Mouse (Mus musculus) embryonic stem cell, embryonic (primary cell): ENCODE results near the gene Igfbp3.

ENCODE experiments used
- CTCF ChIA-PET, 4 experiments: fragments of 300-600 bp in 2 of 4; fragments of 350-600 bp in 2 of 4; sonication (Branson Sonifier 250); formaldehyde crosslinking; loops; one replicate each; lab custom pipeline; 2022; ENCODE audit warnings: inconsistent platforms in 2 of 4; lab: Charles Lee
- POLR2A ChIA-PET, 4 experiments: fragments of 300-600 bp in 2 of 4; fragments of 350-600 bp in 2 of 4; sonication (Branson Sonifier 250); formaldehyde crosslinking; loops; one replicate each; lab custom pipeline; 2022; ENCODE audit warnings: antibody characterized with exemption in 4 of 4, inconsistent platforms in 1 of 4; lab: Charles Lee

Gene Igfbp3

DNA sequence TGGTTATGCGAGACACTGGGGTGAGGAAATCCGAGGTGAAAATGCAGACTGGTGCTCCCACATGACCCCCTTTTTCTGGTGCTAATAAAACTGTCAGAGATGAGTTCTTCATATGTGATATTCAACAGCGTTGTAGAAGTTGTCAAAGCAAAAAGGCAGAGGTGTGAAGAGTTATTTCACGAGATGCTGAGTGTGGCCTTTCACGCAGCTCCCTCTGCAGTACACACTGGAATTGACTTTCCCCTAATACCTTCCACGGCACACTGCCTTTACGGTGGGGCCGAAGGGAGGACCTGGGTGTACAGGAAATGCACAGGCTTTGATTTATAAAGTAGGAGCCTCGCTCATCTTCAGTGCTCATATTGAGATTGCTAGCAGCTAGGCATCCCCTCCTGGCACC, 20.6 kb downstream of the Igfbp3 start:
- POLR2A ChIA-PET = interaction anchor here in 2 of 4 experiments (0.6 to 1.2 kb wide), 2 partner anchors 567 to 1709 kb away, joined by 3 to 7 read pairs; partner anchors contain the start of gene Tbrg4 (in 1 of the 2)

DNA sequence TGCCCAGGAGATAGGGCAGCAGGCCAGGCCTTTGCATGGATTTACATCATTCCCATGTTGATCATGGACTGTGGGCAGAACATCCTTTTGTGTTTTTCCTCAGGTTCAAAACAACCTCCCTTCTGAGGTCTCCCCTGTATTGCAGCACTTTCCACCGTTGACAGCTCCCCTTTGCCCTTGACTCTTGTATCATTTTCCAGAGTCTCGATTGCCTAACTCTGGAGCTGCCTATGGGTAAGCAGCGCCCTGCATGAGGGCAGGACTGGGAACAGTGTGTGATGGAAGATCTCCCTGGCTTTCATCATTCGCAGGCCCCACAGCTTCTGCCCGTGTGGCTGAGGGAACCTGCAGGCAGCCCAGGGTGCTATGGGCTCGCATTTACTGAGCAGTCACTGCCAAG, 21.0 kb downstream of the Igfbp3 start:
- ChIA-PET POLR2A (interaction anchor here in 2 of 4 experiments (0.6 to 1.2 kb wide), 2 partner anchors 567 to 1709 kb away, joined by 3 to 7 read pairs; partner anchors contain the start of gene Tbrg4 (in 1 of the 2)), CTCF (interaction anchor here in 3 of 4 experiments (0.5 to 0.6 kb wide), 3 partner anchors 13 to 535 kb away, joined by 3 to 5 read pairs (median 4); partner anchors contain the start of gene Ramp3 (in 1 of the 3))

More for the DNA sequence above, 20.6 kb downstream of the Igfbp3 start:
- CTCF ChIA-PET = interaction anchor here in 2 of 4 experiments (0.5 to 0.6 kb wide), 2 partner anchors 14 to 17 kb away, joined by 4 to 5 read pairs; no protein-coding TSS in a partner anchor

DNA sequence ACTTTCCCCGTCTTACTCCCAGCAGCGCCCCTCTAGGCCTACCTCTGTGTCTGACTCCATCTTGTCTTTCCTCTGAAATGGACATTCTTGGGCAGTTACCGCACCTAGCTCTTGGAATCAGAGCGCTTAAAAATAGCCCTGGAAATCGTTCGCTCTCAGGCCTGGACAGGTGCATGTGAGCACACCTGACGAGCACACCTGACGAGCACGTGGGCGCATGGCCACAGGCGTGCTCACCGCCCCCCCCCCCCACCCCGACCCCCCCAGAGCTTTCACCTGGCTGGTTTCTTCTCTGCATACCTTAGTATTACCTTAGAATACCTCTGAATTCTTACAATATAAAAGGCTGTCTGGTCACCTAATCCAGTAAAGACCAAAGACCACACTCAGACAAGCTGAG, 25.3 kb downstream of the Igfbp3 start, which contains the start of gene Gm11985:
Gene Gm11985, minus strand, starts transcription at position 101 of the 400 bp plus-strand sequence.
- ChIA-PET CTCF (interaction anchor here in 3 of 4 experiments (0.6 to 1.2 kb wide), 5 partner anchors 22 to 758 kb away, joined by 3 to 7 read pairs (median 4); no protein-coding TSS in a partner anchor), POLR2A (interaction anchor here in 2 of 4 experiments (0.5 to 1.3 kb wide), 3 partner anchors 24 to 347 kb away, joined by 3 to 5 read pairs (median 4); partner anchors contain the start of gene Igfbp3 (in 1 of the 2))

DNA sequence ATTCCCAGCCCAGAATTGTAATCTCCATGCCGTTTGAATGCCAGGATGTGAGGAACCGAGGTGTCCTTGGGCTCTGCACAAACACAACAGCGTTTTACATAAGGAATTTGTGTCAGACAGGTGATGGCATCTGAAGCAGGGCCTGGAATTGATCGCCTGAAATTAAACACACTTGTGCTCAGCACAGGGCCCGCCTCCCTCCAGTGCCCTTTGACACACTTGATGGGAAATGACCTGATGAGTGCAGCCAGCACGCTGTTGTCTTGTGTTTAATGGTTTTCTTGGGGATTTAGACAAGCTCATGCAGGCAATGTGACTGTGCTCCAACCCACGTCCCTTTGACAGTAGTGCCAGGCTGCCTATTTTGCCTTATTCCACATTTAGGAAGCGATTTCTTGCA, 26.3 kb downstream of the Igfbp3 start:
- POLR2A ChIA-PET = no interaction called here
- CTCF ChIA-PET = no interaction called here

DNA sequence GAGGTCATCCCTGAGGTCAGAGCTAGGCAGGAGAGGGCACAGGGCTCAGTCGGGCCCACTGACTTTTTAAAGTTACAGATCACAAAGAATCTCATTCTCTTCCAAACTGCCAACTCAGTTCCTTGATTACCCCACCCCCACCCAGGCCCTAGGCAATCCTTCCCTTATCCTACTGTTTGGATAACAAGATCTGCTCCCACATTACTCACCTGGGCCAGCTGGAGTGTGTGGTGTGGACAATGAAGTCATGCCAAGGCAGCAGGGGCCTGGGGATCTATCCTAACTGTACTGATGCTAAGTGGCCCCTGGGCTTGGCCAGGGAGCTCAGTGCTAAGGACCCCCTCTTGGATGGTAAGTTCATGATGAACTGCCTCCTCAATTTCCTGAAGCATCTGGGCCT, 29.3 kb downstream of the Igfbp3 start:
- POLR2A ChIA-PET = interaction anchor here in 1 of 4 experiments (1.3 kb wide), 1 partner anchor 10 kb away, joined by 3 read pairs; no protein-coding TSS in a partner anchor
- CTCF ChIA-PET = no interaction called here

DNA sequence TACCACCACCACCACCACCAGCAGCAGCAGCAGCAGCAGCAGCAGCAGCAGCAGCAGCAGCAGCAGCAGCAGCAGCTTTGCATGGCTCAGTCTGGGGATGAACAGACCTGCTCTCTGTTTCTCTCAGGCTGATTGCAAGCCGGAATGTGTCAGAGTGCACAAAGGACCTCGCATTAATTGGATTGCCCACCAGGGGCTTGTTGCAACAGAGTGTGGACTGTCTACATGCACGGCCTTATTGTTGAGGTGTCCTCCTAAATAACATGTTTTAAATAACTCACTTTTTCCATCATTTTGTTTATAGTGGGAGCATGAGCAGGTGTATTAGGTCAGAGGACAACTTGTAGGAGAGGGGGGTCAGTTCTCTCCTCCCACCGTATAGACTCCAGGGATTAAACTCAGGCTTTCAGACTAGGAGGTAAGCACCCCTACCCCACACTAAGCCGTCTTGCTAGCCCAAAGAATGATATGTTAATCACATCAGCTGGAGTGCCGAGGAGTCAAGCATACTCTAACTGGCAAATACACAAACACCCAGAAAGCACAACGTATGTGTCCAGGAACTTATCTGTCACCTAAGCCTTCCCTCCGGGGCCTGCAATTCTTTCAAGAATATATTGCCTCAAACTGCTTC, 31.2 kb downstream of the Igfbp3 start:
- CTCF ChIA-PET = no interaction called here
- POLR2A ChIA-PET = no interaction called here

DNA sequence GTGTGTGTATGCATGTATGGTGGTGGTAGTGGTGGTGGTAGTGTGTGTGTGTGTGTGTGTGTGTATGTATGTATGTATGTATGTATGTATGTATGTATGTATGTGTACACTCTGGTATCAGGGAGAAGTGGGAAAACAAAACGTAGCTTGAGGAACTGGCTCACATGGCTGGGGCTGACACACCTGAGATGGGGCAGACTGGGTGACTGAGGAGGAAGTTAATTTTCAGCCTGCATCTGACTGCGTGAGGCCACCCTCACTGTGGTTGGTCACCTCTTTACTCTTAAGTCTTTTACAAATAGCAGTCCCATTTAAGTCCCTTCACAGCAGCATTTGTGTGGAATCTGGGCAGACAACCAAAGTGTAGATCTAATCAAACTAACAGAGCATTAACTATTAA, 34.4 kb downstream of the Igfbp3 start:
- CTCF ChIA-PET = interaction anchor here in 1 of 4 experiments (0.6 kb wide), 1 partner anchor 14 kb away, joined by 5 read pairs; no protein-coding TSS in a partner anchor
- POLR2A ChIA-PET = no interaction called here

DNA sequence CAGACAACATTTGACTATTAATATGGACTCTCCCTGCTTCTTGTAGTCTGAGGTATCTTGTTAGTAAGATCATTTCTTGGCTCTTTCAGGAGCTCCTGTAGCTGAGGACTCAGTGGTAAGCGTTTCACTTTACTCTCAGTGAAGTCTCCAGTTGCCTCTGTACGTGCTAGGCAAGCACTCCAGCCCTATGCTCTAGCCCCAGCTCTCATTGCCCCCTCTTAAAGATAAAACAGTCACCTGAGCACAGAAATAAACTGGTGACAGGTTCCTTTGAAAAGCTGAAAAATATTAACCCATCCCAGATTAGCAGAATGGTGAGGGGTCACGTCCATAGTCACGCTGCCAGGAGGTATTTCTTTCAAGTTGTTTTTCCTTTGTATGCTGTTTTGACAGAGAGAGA, 35.0 kb downstream of the Igfbp3 start:
- POLR2A ChIA-PET = no interaction called here
- CTCF ChIA-PET = no interaction called here

DNA sequence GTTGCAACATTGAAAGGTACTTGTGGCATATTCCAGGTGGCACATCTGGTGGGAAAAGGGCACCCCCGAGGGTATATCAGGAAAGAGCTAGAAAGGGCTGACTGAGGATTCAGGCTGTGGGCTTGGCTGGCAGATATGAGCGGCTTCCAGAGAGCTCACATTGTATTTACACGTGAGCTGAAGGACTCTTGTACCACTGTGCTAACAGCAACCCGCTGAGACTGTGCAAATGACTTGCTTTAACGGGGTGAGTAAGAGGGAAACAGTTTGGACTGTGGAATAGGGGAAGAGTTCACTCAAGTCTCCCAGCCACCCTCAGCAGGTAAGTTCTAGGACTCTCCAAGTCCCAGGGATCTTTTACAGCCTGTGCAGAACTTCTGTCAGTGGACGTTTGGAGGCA, 40.1 kb downstream of the Igfbp3 start:
- ChIA-PET CTCF (interaction anchor here in 3 of 4 experiments (0.8 to 1.2 kb wide), 3 partner anchors 12 kb away, joined by 3 to 5 read pairs (median 4); no protein-coding TSS in a partner anchor), POLR2A (interaction anchor here in 1 of 4 experiments (0.5 kb wide), 1 partner anchor 544 kb away, joined by 3 read pairs; no protein-coding TSS in a partner anchor)

DNA sequence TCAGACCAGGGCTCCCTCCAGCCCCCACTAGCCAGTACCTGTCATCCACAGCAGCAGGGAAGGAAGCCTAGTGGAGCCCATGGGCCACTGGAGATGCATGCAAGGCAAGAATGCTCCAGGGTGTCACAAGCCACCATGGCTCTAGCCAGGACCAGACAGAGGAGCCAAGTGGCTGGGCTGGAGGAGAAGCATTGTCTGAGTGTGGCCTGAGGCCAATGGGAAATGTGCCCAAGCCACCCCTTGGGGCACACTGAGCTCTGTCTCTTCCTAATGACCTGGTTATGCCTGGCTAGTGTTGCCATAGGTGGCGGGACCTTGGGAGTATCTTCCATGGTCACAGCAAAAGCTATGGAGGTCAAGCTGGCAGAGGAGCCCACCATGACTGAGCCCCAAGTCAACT, 44.1 kb downstream of the Igfbp3 start:
- POLR2A ChIA-PET = no interaction called here

DNA sequence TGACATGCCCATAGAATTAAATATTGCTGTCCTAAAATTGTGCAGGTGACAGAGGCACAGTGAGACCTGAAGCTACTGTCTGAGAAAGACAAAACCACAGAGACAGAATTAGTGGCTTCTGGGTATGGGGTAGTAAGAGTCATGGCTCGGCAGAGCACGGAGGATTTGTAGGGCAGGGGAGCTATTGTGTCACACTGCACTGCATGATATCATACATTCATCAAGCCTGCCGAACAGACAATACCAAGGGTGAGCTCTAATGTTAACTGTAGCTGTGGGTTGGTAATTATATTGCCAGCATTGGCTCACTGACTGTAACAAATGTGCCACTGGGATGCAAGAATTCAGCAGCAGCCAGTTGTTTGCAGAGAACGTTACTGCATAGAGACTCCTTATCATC, 49.3 kb downstream of the Igfbp3 start:
- POLR2A ChIA-PET = no interaction called here
- CTCF ChIA-PET = no interaction called here

More for the DNA sequence above, 44.1 kb downstream of the Igfbp3 start:
- CTCF ChIA-PET = interaction anchor here in 1 of 4 experiments (1.1 kb wide), 1 partner anchor 8 kb away, joined by 4 read pairs; no protein-coding TSS in a partner anchor

DNA sequence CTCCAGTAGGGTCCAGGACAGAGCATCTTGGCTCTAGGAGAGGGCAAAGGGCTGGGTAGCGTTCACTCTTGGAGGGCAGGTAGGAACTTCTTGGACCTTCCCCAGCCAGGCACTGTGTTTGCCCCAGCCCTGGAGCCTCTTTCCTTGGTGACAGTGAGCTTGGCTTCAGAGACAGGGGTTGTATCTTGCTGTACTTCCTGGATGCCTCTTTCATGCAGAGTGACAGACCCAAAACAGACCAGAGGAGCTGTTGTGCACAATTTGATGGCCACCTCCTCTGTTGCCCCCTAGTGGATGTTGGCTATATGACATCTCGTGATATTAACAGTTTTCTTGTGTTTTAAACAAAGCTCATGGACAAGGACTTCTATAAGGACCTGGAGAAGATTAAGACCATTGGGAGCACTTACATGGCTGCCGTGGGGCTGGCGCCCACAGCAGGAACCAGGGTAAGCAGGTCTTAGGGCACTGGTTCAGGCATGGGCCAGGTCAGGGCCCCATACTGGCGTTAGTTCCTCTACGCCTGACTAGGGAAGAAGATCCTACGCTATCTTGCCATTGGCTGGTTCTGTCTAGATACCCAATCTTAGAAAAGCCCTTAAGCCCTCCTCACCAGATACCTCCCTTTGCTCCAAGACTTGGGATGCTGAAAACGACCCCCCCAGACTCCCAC, 52.1 kb downstream of the Igfbp3 start:
- CTCF ChIA-PET = interaction anchor here (0.5 to 2.3 kb wide), 59 partner anchors 8 to 607 kb away, joined by 3 to 13 read pairs (median 4); partner anchors contain the start of genes Adcy1 (in 2 of the 4) and Ramp3 (in 2 of the 4)
- POLR2A ChIA-PET = interaction anchor here (0.6 to 1.1 kb wide), 5 partner anchors 26 to 301 kb away, joined by 3 read pairs; partner anchors contain the start of gene Igfbp3 (in 1 of the 4)

DNA sequence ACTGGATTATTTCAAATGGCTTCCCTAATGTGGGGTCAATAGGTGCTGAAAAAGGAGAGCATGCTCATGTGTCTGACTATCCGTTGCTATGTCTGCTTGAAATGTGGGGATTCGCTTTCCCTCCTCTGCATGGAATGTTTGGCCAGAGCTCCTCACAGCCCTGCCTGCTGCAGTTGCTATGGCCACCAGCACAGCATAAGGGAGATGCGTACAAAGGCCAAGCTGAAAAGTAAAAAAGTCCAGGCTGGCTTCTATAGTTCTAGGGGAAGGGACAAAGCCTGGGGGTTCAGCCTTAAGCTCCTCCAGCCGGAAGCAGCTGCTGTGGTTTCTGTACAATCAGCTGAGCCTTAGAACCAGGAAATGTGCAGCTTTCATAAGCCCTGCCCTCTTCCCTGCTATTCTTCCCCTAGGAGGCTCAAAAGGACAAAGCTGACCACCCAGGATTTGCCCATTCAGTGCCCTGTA, 53.1 kb downstream of the Igfbp3 start:
- ChIA-PET POLR2A (interaction anchor here in 1 of 4 experiments (1.3 kb wide), 1 partner anchor 281 kb away, joined by 3 read pairs; no protein-coding TSS in a partner anchor), CTCF (interaction anchor here (0.5 to 2.3 kb wide), 11 partner anchors 11 to 601 kb away, joined by 3 to 9 read pairs (median 3); partner anchors contain the start of gene Ramp3 (in 2 of the 4))

DNA sequence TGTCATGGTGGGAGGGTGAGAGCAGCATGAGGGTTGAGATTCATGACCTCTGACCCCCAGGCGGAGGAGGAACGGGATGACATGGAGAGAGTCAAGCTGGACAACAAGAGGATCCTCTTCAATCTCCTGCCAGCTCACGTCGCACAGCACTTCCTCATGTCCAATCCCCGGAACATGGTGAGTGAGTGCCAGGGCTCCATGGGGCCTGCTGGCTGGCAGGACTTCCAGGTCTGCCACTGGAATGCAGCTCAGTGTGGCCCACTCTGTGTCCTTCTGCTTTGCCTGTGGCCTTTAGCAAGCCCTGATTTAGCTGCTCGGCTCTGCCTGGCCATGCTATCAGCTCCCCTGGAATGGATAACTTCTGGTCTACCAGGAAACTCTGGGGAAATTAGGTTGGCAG, 53.6 kb downstream of the Igfbp3 start:
- ChIA-PET CTCF (interaction anchor here (0.5 to 2.3 kb wide), 6 partner anchors 19 to 531 kb away, joined by 3 to 9 read pairs (median 4); partner anchors contain the start of gene Ramp3 (in 1 of the 4)), POLR2A (interaction anchor here in 1 of 4 experiments (1.3 kb wide), 1 partner anchor 281 kb away, joined by 3 read pairs; no protein-coding TSS in a partner anchor)

DNA sequence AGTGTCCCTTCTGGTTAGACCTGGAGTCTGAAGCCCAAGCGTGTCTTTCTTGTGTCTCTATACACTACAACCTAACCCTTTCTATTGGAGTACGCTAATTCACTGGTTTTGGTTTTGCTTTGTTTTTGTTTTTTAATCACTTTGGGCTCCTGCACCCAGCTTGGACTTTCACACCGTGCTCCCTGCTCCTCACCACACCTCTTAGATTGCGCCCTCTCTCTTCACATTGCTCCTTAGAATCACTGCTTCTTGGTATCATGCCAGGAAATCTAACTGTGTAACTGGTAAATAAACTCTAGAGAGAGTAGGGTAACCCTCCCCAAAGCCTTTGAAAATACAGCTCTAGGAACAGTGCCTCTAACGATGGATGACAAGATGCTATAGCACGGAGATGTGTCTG, 55.5 kb downstream of the Igfbp3 start:
- CTCF ChIA-PET = no interaction called here
- POLR2A ChIA-PET = no interaction called here

DNA sequence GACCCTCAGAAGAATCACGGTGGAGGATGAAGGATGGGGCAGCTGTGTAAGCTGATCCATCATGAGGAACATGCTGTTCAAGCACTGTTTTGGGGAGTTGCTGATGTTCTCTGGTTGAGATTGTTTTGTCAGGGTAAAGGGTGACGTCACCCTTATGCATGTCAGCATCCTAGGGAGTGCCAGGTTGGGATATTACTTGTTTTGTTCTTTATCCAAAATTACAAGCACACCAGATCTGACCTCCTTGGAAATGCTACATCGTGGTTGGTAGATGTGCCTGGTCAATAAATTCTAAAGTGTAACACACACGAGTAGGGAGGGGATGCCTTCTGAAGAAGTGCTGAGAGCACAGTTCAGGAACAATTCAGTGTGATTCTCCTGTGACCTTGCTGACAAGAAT, 57.3 kb downstream of the Igfbp3 start:
- ChIA-PET POLR2A (no interaction called here), CTCF (no interaction called here)
